Mouse (Mus musculus) MEL (cell line): ENCODE measurements at regions not wholly inside any gene's neighbourhood (a gene's known extent, or its start where the extent isn't known, plus 50 kb on each side); places are given as distances from the start of the nearest gene placed in this dataset.

Experiments used
- CTCF ChIP-seq, 3 experiments: IDR thresholded peaks in 2 of 3; conservative IDR thresholded peaks in 1 of 3; 2 replicates each; pipeline ENCODE4 v1.5.1; 2011 to 2012; ENCODE audit warnings: low read length in 3 of 3, low read depth in 2 of 3, mild to moderate bottlenecking in 2 of 3, improper control_type of control experiment in 1 of 3, inconsistent platforms in 1 of 3, mixed read lengths in 1 of 3, moderate library complexity in 1 of 3; ENCODE audit not compliant: control insufficient read depth in 1 of 3, insufficient read depth in 1 of 3, poor library complexity in 1 of 3, severe bottlenecking in 1 of 3
- JUND ChIP-seq: IDR thresholded peaks from 2 replicates; pipeline ENCODE4 v1.6.1; 2011; ENCODE audit warnings: low read depth, mild to moderate bottlenecking, improper control_type of control experiment, low read length

DNA sequence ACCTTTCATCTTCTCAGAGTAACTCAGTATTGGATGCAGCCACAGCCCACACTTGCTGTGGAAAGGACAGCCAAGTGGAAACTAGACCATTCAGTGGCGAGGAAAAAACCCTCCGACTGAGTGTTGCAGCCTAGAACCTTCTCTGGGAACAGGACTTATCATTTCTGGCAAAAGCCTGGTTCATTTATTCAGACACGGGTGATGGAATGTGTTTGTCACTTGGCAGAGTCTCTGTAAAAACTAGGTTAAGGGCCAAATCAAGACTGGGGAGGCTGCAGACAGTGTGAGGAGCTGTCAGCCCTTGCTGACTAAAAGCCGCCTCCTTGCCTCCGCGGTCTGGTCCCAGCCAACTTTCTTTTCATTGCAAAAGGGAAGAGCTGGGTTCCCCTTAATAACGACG is 212.3 kb upstream of the Pgrmc2 start:
- TF ChIP-seq CTCF (IDR thresholded peaks at IDR 0.05 in 2 of 3, conservative IDR thresholded peaks at IDR 0.05 in 1 of 3; ENCODE audit: control insufficient read depth in 1 of 3, insufficient read depth in 1 of 3, low read depth in 2 of 3, low read length in 3 of 3, poor library complexity in 1 of 3, severe bottlenecking in 1 of 3): no peak
- TF ChIP-seq JUND: no peak
